Mouse (Mus musculus): ENCODE data around the gene Cys1. TPM values are rescaled to one million over a fixed set of nuclear protein-coding genes. Genes with fewer than 3 reads are reported as not detected.

Cys1 gene
- polyA plus RNA-seq (2012; ENCODE audit: low replicate concordance): not detected in 2 replicates

DNA sequence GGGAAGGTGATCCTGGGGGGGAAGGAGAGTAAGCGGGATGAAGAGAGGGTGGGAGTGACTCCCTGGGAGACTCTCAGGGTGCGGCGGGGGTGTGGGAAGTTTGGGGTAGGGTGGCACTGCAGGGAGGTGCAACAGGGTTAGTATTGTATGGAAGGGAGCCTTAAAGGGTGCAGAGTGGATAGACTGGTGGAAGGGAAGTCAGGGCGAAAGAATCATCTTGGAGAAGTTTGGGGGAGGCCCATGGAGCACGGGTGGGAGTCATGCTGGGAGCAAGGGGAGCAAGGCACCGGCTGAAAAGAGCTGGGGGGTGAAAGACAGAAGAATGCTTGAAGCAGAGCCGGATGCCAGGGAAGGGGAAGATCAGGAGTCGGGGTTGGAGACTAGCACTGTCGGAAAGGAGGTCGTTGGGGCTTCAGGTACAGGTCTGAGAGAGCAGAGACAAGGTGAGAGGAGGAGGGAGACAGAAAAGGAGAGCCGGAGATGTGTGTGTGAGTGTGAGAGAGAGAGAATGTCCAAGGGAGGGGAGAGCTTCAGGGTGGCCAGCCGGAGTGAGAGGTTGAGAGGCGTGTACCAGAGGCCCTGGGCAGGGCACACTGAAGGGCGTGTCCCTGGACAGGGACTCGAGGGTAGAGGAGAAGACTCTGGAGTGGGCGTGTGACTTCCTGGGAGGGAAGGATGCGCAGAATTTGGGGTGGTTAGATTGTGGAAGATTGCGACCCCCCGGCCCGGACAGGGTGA is at the start of gene Cys1:
Gene Cys1 (minus strand): TSS at position 528 of the 738 bp plus-strand sequence.

DNA sequence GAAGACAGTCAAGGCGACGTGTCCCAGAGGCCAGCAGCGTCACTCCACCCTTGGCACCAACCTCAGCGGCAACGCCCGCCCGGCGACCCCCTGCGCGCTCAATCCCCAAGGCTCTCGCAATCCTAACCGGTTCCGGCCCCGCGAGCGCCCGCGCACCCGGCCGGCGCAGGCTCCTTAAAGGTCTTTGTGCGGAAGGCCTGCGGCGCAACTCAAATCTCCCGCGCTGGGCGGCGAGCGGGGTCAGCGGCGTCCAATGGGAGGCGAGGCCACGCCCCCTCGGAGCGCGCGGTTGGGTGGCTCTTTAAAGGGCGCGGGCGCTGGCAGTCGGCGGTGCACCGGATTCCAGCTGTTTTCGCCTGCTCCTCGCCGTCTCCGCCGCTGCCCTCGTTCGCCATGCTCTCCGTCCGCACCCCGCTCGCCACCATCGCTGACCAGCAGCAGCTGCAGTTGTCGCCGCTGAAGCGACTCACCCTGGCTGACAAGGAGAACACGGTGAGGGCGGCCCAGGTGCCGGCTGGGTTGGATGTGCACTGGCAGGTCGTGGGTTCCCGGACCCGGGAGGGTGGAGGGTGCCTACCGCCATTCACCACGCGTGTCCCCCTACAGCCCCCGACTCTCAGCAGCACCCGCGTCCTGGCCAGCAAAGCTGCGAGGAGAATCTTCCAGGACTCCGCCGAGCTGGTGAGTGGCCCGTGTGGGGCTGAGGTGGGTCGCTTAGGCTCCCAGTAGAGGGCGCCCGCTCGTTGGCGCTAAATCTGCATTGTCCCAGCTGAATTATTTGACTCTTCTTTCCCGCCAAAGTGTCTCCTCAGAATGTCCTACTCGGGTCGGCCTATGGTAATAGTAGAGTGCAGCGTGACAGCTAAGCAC is 26.6 kb upstream of the Cys1 start, which contains the start of gene Rrm2:
Gene Rrm2 (plus strand): TSS at position 288 of the 870 bp plus-strand sequence.

DNA sequence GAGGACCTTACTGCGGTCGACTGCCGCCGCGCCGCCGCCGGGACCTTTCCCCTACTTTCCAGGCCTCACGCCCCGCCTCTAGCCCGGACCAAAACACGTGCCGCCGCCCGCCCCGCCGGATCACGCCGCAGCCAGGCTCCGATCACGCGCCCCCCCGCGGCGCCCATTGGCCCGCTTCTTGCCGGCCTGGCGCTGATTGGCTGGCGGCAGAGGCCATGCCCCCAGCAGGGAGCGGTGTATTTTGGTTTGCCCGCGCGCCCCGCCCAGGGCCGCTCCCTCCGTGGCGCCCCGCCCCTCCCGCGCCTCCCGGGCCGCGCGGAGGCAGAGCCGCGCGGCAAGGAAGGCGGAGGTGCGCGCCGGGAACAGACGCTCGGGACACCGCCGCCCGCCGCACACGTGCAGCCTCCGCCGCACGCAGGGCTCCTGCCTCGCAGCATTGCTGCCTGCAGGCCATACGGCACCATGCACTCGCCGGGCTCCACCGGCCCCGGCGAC is 30.5 kb downstream of the Cys1 start, which contains the start of gene Klf11:
Gene Klf11 (plus strand): TSS at position 212 of the 495 bp plus-strand sequence.

Other genes starting within 250 kb of the Cys1 start
- gene Taf1b, start 183.5 kb downstream of the Cys1 start, polyA plus RNA-seq (2012; ENCODE audit: low replicate concordance): 0.21 and 1.5 TPM in 2 replicates
- gene Grhl1, start 109.5 kb downstream of the Cys1 start, polyA plus RNA-seq (2012; ENCODE audit: low replicate concordance): 0.08 and 0.41 TPM in 2 replicates
- 15.9 and 19.9 TPM in 2 replicates for gene Klf11, start 30.5 kb downstream of the Cys1 start, polyA plus RNA-seq (2012; ENCODE audit: low replicate concordance)
- gene Rrm2, start 26.4 kb upstream of the Cys1 start, polyA plus RNA-seq (2012; ENCODE audit: low replicate concordance): 71.0 and 245 TPM in 2 replicates
- 12.6 and 19.0 TPM in 2 replicates for gene Mboat2, start 149.1 kb upstream of the Cys1 start, polyA plus RNA-seq (2012; ENCODE audit: low replicate concordance)

Data from leukemia stem cell, adult 10-12 weeks (primary cell).